ENCODE assay signal across 7 mouse cellular contexts in the genomic region with DNA sequence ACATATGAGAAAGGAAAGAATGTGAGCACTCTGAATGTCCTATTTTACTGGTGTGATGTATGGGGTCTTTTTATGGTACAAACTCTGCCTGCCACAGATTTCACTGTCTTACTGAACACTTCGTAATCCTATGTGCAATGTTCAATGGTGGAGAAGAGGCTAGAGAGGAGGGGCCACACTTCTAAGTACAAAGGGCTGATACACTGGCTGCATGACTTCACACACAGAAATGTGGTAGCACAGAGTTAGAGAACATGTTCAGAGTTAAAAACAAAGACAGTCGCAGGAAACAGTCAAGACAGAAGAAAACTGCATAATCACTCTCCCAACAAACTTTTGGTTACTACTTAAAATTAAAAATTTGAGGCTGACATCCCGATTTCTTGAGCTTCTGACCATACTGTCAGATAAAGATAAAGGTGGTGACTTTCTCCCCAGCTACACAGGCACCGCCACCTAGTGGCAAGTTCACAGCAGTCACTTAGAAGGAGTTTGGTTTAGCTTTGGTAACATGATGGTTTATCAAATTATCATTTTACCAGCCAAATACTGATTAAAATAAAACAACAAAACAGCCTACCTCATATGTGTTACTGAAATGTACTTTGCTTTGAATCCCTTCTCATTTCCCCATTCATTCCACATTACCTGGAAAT. TPM values are rescaled to one million over a fixed set of nuclear protein-coding genes. Genes with fewer than 3 reads are reported as not detected.
DNase-seq lines count a peak whose midpoint lies in the region; ATAC-seq and TF ChIP-seq lines count a peak whose summit lies in the region.

No protein-coding gene starts in this region.

- H3K4me1 ChIP-seq in kidney, adult 2 months (ENCODE audit: control insufficient read depth, insufficient read depth, low read length) = no peaks in the 10 kb centered on the region

- no peak overlapping the region for H3K27ac ChIP-seq in kidney, adult 2 months (ENCODE audit: insufficient read depth, low read depth, low read length)

- no peaks in the 10 kb centered on the region for H3K27me3 ChIP-seq in kidney, adult 2 months (replicated peaks; ENCODE audit: control insufficient read depth, insufficient read depth, low read length)
- no peaks in the 10 kb centered on the region for H3K27me3 ChIP-seq in C2C12 (ENCODE audit: control insufficient read depth, insufficient read depth, insufficient read length)

- H3K79me2 ChIP-seq in C2C12 (ENCODE audit: control insufficient read depth, insufficient read depth) = peaks cover 52% of the 10 kb centered on the region

- H3ac ChIP-seq in C2C12 (ENCODE audit: control insufficient read depth, insufficient read length, low read depth) = no peak overlapping the region

- 56% methylated on average over 4 of the region's 4 CpGs for WGBS in kidney, adult 2 months

- peaks cover 6% of the 10 kb centered on the region for H3K36me3 ChIP-seq in kidney, adult 2 months (ENCODE audit: control insufficient read depth, insufficient read depth, low read length)
- peaks cover 93% of the 10 kb centered on the region for H3K36me3 ChIP-seq in C2C12 (ENCODE audit: control insufficient read depth, insufficient read depth)

- peaks cover 18% of the 10 kb centered on the region for H3K79me3 ChIP-seq in C2C12 (ENCODE audit: low read depth)

- ATAC-seq in inflammation-experienced regulatory T-cells, adult 6 months = peak; percentile 54

- TF ChIP-seq POLR2A in kidney, adult 2 months (IDR thresholded peaks at IDR 0.05; ENCODE audit: low read depth, low read length) = no peak

- no peak overlapping the region for H3K4me3 ChIP-seq in kidney, adult 2 months (ENCODE audit: insufficient read depth, low read depth, low read length)
- no peak overlapping the region for H3K4me3 ChIP-seq in C2C12 (ENCODE audit: insufficient read depth, poor library complexity, severe bottlenecking)

- DNase-seq in kidney, adult 2 months = peak; percentile 38
- no peak for DNase-seq in kidney, adult 11 months
- DNase-seq in 3T3-L1 (ENCODE audit: low read depth, low spot score) = peak; percentile 73
- peak; percentile 32 for DNase-seq in c-Kit-positive CD71-positive TER-119-negative erythroid progenitor cells, embryonic 14.5 days (ENCODE audit: low read depth)
- peak; percentile 47 for DNase-seq in retina, postnatal 1 day

- peak; percentile 76 for TF ChIP-seq CTCF in kidney, adult 2 months (conservative IDR thresholded peaks at IDR 0.05; ENCODE audit: insufficient read depth, insufficient read length, low read depth, low read length)
- peak; percentile 35 for TF ChIP-seq CTCF in C2C12 (IDR thresholded peaks at IDR 0.05; ENCODE audit: control insufficient read depth, insufficient read depth, insufficient read length)

TF ChIP-seq in C2C12, 6 proteins besides CTCF, POLR2A, EP300 and RAD21:
- TF ChIP-seq CEBPB (IDR thresholded peaks at IDR 0.05; ENCODE audit: low read depth) (no peak), MYOD1 (IDR thresholded peaks at IDR 0.05; ENCODE audit: control insufficient read depth, insufficient read length, low read depth) (no peak), MAX (IDR thresholded peaks at IDR 0.05) (no peak), USF1 (IDR thresholded peaks at IDR 0.05; ENCODE audit: low read depth) (no peak), MYOG (IDR thresholded peaks at IDR 0.05; ENCODE audit: control insufficient read depth, extremely low read depth, insufficient read length) (no peak), FOSL1 (IDR thresholded peaks at IDR 0.05; ENCODE audit: insufficient read depth, low read length, poor library complexity, severe bottlenecking) (no peak)

RNA-seq across cellular contexts. Expression of gene Ssr3, which starts 12.4 kb away (rescaled TPM):
- 65.2 and 80.8 TPM in 2 replicates for polyA plus RNA-seq in kidney, adult 2 months (2012; rRNA removed)
- 94.4 TPM for polyA plus RNA-seq in C2C12 (2012; fragmentation: generic; extraction: Trizol)
- polyA plus RNA-seq in inflammation-experienced regulatory T-cells, adult 6 months (2017; shearing (Covaris generic)) = 100 to 1,000 TPM; 122 to 180 (median 142) TPM
